Mouse (Mus musculus) kidney, embryonic 16.5 days (tissue): ENCODE measurements at regions not wholly inside any gene's neighbourhood (a gene's known extent, or its start where the extent isn't known, plus 50 kb on each side); places are given as distances from the start of the nearest gene placed in this dataset.
"Not testable (repeated sequence)": the region's sequence is repeated elsewhere in the genome, so short reads cannot be mapped to it uniquely, and the experiment has no call there.

Experiments used
- ATAC-seq: fragments of 200-750 bp; cut with Nextera tagmentation; 2 replicates; pipeline ENCODE4 v1.8.0; 2017; ENCODE audit warnings: moderate TSS enrichment; ENCODE audit not compliant: low FRiP score, low TSS enrichment
- H3K27ac ChIP-seq: fragments of 300-500 bp; sonication (generic); 2 replicates; pipeline ENCODE4 v1.5.1; 2014; ENCODE audit warnings: low read length
- H3K27me3 ChIP-seq: fragments of 300-500 bp; sonication (generic); 2 replicates; pipeline ENCODE4 v1.6.1; 2014; ENCODE audit warnings: low read length, control low read depth, mixed read lengths; ENCODE audit not compliant: insufficient read depth
- H3K36me3 ChIP-seq: fragments of 300-500 bp; sonication (generic); 2 replicates; pipeline ENCODE4 v1.6.1; 2014; ENCODE audit warnings: low read length, control low read depth, mixed read lengths; ENCODE audit not compliant: insufficient read depth
- H3K4me1 ChIP-seq: fragments of 300-500 bp; sonication (generic); 2 replicates; pipeline ENCODE4 v1.6.1; 2014; ENCODE audit warnings: low read length, control low read depth, mixed read lengths; ENCODE audit not compliant: insufficient read depth
- H3K4me2 ChIP-seq: fragments of 300-500 bp; sonication (generic); replicated peaks from 2 replicates; pipeline ENCODE4 v1.6.1; 2014; ENCODE audit warnings: low read depth, low read length
- H3K4me3 ChIP-seq: fragments of 300-500 bp; sonication (generic); 2 replicates; pipeline ENCODE4 v1.5.1; 2014; ENCODE audit warnings: mild to moderate bottlenecking, low read length
- H3K9ac ChIP-seq: fragments of 300-500 bp; sonication (generic); replicated peaks from 2 replicates; pipeline ENCODE4 v1.6.1; 2014; ENCODE audit warnings: low read length
- H3K9me3 ChIP-seq: fragments of 300-500 bp; sonication (generic); 2 replicates; pipeline ENCODE4 v1.6.1; 2016; ENCODE audit warnings: low read length, control low read depth
- WGBS: fragments of 180-500 bp; shearing (Covaris S2); extraction: QIAGEN DNeasy Blood & Tissue Kit; methylation state at CpG from one replicate; pipeline ENCODE4 v1.1.7; 2014; 5-methylcytosine and 5-hydroxymethylcytosine counted together

DNA sequence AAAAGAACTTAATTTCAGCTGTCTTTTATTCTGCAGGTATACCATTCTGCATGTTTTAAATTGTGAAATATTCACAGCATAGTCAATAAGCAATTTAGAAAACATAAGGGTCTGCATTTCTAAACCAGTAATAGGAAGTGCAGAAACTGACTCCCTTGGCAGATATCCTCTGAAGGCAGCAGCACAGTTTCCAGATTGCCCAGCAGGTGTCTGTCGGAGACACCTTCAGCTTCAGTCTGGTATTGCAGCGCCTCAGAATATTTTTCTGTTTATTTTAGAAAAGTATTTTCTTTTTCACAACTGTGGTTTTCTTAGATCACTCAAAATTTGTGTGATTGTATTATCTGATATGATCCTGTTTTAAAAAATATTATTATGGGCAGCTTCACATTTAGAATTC, 280.3 kb upstream of the Olfr1507 start:
- not testable (repeated sequence) for H3K9me3 ChIP-seq, ATAC-seq, H3K36me3 ChIP-seq, H3K4me2 ChIP-seq, H3K4me1 ChIP-seq, H3K27me3 ChIP-seq, H3K9ac ChIP-seq, H3K27ac ChIP-seq, H3K4me3 ChIP-seq
- 79% methylated on average over 2 of the region's 2 CpGs for WGBS

DNA sequence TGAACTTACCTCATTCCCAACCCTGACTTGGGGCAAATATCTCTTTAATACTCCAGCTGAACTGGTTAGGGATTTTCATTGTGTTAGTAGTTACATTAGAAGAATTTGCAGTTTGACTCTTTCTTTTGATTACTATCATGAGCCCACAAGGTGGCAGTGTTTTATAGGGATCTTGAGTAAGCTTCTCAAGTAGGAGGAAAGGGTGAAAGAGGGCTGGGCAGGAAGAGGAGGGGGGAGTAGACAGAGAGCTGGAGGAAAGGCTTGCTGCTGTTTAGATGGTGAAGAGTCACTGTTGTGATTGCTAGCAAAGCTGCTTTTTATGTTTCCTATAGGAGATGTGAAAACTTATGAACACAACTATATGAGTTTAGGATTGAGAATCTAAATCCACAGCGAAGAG, 273.9 kb upstream of the Olfr1507 start:
- H3K27ac ChIP-seq, H3K4me2 ChIP-seq, H3K4me1 ChIP-seq, H3K27me3 ChIP-seq, H3K36me3 ChIP-seq, H3K9ac ChIP-seq, H3K4me3 ChIP-seq, H3K9me3 ChIP-seq, ATAC-seq: not testable (repeated sequence)
- WGBS, result no CpG with 5 or more reads among the region's 1 CpGs

DNA sequence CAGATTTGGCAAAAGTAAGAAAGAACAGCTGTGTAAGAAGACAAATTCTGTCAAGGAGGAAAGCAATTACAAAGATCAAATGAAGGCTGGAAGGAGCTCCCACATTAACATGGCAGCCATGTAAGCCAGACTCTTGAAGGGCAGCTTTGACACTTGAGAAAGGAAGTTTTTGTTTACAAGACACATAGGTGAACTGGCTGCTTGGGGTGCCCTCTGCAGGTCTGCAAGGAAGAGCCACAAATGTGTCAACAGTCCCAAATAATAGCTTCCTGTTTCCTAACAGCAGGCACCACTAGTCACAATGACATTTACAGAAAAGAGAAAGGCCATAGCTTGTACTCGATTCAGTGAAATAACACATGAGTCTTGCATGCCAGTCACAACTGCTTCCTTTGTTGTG, 256.6 kb upstream of the Olfr1507 start:
- WGBS, result 63% methylated on average over 1 of the region's 1 CpGs
- not testable (repeated sequence) for H3K36me3 ChIP-seq, H3K27me3 ChIP-seq, H3K9me3 ChIP-seq, H3K4me3 ChIP-seq, H3K4me2 ChIP-seq, ATAC-seq, H3K4me1 ChIP-seq, H3K27ac ChIP-seq, H3K9ac ChIP-seq

DNA sequence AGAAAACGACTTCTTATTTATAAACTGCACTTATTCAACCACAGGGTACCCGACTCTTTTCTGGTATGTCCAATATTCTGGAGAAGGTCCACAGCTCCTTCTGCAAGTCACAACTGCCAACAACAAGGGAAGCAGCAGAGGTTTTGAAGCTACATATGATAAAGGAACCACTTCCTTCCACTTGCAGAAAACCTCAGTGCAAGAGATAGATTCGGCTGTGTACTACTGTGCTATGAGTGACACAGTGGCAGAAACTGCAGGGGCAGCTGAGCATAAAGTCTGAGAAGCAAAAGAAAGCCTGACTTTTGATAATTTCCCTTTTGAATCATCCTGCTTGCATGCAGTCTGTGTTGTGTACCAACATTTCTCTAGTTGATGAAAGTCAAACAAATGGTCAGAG, 231.1 kb upstream of the Olfr1507 start:
- not testable (repeated sequence) for H3K27ac ChIP-seq, H3K27me3 ChIP-seq, H3K9ac ChIP-seq, H3K4me2 ChIP-seq, ATAC-seq, H3K4me3 ChIP-seq, H3K9me3 ChIP-seq, H3K4me1 ChIP-seq, H3K36me3 ChIP-seq
- 93% methylated on average over 2 of the region's 3 CpGs for WGBS

DNA sequence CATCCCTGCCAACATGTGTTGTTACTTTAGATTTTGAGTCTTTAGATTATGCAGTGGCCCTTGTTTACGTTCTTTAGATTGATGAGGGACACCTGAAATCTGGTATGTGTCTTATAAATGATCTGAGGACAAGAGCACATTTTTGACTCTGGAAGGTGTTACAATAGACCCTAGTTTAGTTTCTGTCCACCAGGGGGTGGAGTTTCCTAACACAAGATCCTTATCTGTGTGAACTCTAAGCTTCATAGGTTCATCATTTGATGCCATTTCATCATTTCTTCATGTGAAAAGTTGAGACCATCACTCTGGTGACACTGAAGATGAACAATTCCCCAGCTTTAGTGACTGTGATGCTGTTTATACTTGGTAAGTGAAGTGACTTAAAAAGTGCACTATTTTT, 229.4 kb upstream of the Olfr1507 start:
- 90% methylated on average over 1 of the region's 1 CpGs for WGBS
- not testable (repeated sequence) for H3K4me2 ChIP-seq, ATAC-seq, H3K27me3 ChIP-seq, H3K36me3 ChIP-seq, H3K27ac ChIP-seq, H3K4me1 ChIP-seq, H3K4me3 ChIP-seq, H3K9me3 ChIP-seq, H3K9ac ChIP-seq

DNA sequence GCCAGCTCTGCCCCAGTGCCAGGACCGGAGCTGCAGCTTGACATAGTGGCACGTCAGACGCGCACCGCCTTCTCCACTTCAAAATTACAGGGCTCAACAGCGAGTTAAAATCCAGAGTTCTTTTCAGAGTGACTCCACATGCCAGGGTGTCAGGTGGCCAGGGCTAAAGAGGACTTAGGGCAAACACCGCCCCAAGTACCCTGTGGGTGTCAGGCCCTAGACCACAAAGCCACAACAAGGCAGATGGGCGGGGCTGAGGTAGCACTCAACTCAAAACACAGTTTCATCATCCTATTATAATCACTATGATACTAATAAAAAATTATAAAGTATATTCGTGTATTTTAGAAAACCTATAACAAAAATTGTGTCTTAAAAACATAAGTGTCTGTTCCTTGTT, 225.1 kb upstream of the Olfr1507 start:
- 85% methylated on average over 9 of the region's 9 CpGs for WGBS
- no peaks in the 10 kb centered on the region for H3K27me3 ChIP-seq
- no peak for ATAC-seq
- H3K4me2 ChIP-seq, result no peak overlapping the region
- no peak overlapping the region for H3K27ac ChIP-seq
- no peaks in the 10 kb centered on the region for H3K9me3 ChIP-seq
- H3K9ac ChIP-seq, result no peak overlapping the region
- H3K36me3 ChIP-seq, result no peaks in the 10 kb centered on the region
- no peaks in the 10 kb centered on the region for H3K4me1 ChIP-seq
- H3K4me3 ChIP-seq, result no peak overlapping the region

DNA sequence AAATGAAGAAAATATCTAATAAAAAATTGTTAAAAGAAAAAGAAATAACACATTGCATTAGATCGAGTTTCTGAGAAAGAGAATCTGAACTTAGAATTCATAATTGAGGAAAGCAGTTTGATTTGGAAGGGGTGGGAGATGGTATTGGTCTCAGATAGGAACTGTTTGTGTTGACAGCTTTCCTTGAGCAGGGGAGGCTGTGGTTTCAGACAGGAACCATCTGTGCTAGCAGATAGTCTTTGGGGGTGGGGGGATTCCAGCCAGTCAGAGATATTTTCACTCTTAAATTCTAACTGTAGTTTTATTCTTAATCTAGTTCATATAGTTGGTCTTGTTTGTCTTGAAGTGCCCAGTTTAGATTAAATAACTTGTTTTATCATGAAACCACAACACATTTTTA, 205.3 kb upstream of the Olfr1507 start:
- H3K9ac ChIP-seq, H3K4me2 ChIP-seq, H3K27me3 ChIP-seq, H3K4me1 ChIP-seq, H3K36me3 ChIP-seq, H3K4me3 ChIP-seq, H3K27ac ChIP-seq, ATAC-seq, H3K9me3 ChIP-seq: not testable (repeated sequence)
- WGBS, result 71% methylated on average over 1 of the region's 1 CpGs

DNA sequence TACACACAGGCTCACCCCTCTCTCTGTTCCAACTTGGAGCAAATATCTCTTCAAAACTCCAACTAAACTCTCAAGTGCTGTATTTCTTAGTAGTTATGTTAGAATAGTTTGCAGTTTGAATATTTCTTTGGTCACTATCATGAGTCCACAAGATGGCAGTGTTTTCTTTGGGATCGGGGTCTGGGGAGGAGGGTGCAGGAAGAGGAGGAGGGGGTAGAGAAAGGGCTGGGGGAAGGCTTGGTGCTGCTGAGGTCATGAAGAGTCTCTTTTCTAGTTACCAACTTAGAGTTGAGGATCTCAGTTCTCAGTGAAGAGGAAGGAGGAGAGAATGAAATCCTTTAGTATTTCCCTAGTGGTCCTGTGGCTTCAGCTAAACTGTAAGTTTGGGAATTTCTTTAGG, 188.1 kb upstream of the Olfr1507 start:
- not testable (repeated sequence) for H3K4me2 ChIP-seq, H3K27me3 ChIP-seq, H3K4me1 ChIP-seq, H3K9me3 ChIP-seq, ATAC-seq, H3K27ac ChIP-seq, H3K36me3 ChIP-seq, H3K9ac ChIP-seq, H3K4me3 ChIP-seq
- WGBS, result no CpG with 5 or more reads among the region's 1 CpGs

DNA sequence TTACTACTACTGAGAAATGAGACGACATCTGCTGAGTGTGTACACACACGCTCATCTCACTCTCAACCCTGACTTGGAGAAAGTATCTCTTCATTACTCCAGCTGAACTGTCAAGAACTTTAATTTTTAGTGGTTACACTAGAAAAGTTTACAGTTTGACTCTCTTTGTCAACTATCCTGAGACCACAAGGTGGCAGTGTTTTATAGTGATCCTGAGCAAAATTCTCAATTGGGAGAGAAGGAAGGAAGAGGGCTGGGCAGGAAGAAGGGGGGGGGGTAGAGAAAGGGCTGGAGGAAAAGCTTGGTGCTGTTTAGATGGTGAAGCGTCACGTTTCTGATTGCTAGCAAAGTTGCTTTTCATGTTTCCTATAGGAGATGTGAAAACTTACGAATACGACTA, 158.8 kb upstream of the Olfr1507 start:
- H3K4me1 ChIP-seq, result no peaks in the 10 kb centered on the region
- no peak overlapping the region for H3K4me3 ChIP-seq
- no peak overlapping the region for H3K9ac ChIP-seq
- ATAC-seq, result no peak
- H3K27me3 ChIP-seq, result no peaks in the 10 kb centered on the region
- H3K4me2 ChIP-seq, result no peak overlapping the region
- H3K27ac ChIP-seq, result no peak overlapping the region
- no peaks in the 10 kb centered on the region for H3K36me3 ChIP-seq
- 66% methylated on average over 6 of the region's 6 CpGs for WGBS
- H3K9me3 ChIP-seq, result no peaks in the 10 kb centered on the region; the same call in 1 of the 2 replicates

DNA sequence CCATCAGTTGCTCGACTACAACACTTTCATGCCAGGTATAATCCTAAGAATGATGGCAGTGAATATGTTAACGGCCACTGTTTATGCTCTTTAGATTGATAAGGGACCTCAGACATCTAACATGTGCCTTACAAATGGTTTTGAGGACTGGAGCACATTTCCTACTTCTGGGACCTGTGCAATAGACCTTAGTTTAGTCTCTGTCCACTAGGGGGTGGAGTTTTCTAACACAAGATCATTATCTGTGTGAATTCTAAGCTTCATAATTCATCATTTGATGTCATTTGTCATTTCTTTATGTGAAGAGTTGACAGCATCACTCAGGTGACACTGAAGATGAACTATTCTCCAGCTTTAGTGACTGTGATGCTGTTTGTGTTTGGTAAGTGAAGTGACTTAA, 142.6 kb upstream of the Olfr1507 start:
- Histone ChIP-seq H3K9me3 (no peaks in the 10 kb centered on the region), H3K9ac (no peak overlapping the region), H3K27ac (no peak overlapping the region), H3K4me2 (no peak overlapping the region), H3K4me1 (no peaks in the 10 kb centered on the region), H3K27me3 (no peaks in the 10 kb centered on the region), H3K4me3 (no peak overlapping the region), H3K36me3 (no peaks in the 10 kb centered on the region)
- ATAC-seq, result no peak
- WGBS, result 72% methylated on average over 2 of the region's 2 CpGs

DNA sequence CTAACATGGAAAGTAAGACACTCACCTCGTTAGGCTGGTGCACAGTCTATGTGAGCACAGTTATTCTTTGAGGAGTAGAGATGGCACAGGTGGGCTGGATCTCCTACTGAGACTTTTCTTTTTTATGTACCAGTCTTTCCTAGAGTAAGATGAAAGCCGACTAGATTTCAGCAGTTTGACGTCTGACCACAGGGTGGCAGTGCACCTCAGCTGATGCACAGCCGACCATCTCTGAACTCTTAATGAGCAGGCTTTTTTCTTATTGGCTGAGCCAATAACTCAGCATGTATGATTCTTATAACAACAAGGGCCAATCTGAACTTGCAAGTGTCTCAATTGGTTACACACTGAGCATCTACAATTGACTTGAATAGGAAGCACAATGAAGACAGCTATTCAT, 126.6 kb upstream of the Olfr1507 start:
- Histone ChIP-seq H3K4me3 (no peak overlapping the region), H3K9me3 (no peaks in the 10 kb centered on the region), H3K4me2 (no peak overlapping the region), H3K4me1 (no peaks in the 10 kb centered on the region), H3K9ac (no peak overlapping the region), H3K36me3 (no peaks in the 10 kb centered on the region), H3K27me3 (no peaks in the 10 kb centered on the region), H3K27ac (no peak overlapping the region)
- ATAC-seq, result no peak
- WGBS, result 37% methylated on average over 4 of the region's 4 CpGs
